Mouse (Mus musculus): Measurements from ENCODE around the gene Olfr1008.
"Not testable (repeated sequence)": the region's sequence is repeated elsewhere in the genome, so short reads cannot be mapped to it uniquely, and the experiment has no call there.

Olfr1008 gene

DNA sequence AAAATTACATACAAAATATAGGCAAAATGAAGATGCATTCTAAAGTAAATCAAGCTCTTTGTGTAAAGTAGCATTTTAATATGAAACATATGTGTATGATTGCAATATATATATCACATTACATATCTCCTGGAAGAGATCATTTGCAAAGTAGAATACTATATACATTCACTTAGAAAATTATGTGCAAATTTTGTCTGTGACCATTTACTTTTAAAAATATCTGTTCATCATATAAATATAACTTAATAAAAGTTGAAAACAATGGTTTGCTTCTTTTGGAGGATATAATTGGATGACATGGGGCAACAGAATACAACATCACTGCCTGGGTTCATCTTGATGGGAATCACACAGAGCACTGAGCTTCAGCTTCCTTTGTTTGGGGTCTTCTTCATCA, at the start of gene Olfr1008:
TSS of gene Olfr1008 (plus strand) at position 301 of the 400 bp plus-strand sequence.
- DNase-seq (ENCODE audit: low spot score in 2 of 2), result no peak

DNA sequence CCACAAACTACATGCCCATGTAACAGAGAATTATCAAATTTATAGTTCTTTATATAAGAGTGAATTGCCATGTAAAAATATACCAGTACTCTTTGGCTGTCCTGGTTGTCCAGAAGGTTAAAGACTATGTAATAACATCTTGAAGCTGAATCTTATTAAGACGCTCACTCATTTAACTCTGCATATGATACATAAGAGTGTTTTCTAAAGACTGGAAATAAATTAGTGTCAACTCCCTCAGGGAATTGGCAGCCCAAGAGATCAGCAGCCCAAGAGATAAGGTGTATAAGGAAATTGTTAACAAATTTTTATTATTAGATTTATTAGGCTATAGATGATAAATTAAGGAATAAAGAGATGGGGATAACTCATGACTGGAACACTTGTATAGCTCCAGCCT, 38.6 kb upstream of the Olfr1008 start, which contains the start of gene Olfr1002:
TSS of gene Olfr1002 (minus strand) at position 101 of the 400 bp plus-strand sequence.
- DNase-seq (ENCODE audit: low spot score in 2 of 2), result no peak

DNA sequence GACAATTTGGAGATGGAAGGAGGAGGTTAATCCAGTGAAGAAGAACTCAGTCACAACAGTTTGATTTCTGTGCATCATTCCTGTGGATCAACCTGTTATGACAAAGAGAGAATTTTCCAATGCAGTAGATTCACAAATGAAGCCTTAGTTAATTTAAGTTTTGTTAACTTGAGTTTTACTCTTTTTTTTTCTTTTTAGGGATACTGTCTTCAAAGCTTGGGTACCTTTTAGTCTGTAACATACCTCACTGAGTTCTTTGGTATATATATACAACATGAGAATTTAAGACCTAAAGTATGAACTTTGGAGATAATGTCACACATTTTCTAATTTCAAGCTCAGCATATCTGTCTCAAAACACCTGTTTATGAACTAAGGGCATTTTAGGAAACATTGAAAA, 24.9 kb upstream of the Olfr1008 start, which contains the start of gene Olfr154:
TSS of gene Olfr154 (minus strand) at position 101 of the 400 bp plus-strand sequence.
- not testable (repeated sequence) for DNase-seq (ENCODE audit: low spot score in 2 of 2)

DNA sequence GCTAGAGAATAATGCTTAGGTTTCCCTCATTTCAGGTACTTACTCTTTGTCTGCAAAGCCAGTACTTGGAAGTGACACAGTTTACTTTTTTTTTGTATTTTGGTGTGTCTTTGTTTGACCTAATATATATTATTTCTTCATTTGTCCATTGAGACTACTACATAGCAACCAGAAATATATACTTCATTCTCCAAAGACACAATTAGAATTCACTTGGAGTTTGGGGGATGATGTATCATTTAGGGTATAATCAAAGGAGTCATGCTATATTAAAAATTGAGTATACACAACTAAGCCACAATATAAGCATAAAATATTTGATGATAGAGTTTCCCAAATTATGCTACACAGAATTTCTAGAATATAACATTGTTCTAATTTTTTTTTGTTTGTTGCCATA, 10.6 kb upstream of the Olfr1008 start, which contains the start of gene Olfr1006:
TSS of gene Olfr1006 (minus strand) at position 101 of the 400 bp plus-strand sequence.
- no peak for DNase-seq (ENCODE audit: low spot score in 2 of 2)

DNA sequence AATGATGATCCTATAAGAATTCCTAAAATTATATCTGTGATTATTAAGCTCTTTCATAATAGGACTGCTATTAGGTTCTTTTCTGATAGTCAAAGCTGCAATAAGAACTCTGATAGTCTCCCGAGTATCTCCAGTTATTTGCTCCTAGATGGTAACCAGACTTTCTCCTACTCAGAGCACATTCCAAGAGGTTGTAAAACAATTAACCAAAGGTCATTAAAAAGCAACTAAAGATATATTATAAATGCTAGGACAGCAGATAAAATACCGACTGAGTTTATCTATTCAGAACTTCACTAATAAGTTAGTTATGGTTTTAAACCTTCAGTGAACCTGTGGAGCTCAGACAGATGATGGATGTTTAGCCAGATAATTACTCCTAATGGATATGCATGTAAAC, 21.4 kb downstream of the Olfr1008 start:
- not testable (repeated sequence) for DNase-seq (ENCODE audit: low spot score in 2 of 2)

DNA sequence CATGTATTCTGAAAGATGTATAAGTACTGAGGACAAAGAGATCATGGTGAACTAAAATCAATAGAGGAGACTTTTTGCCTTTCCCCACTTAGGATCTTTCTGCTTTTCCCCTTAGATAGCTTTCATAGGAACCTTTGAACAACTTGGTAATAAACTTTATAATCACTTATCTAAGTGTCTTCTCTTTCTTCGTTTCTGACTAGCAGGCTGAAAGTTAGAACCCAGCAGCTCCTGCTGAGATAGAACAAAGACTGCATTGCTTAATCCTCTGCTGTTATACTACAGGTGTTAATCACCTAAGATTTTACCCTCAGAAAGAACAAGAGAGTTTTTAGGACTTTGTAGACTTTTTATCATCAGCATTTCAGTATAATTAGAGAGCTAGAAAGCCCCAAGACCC, 21.9 kb downstream of the Olfr1008 start:
- no peak for DNase-seq (ENCODE audit: low spot score in 2 of 2)

DNA sequence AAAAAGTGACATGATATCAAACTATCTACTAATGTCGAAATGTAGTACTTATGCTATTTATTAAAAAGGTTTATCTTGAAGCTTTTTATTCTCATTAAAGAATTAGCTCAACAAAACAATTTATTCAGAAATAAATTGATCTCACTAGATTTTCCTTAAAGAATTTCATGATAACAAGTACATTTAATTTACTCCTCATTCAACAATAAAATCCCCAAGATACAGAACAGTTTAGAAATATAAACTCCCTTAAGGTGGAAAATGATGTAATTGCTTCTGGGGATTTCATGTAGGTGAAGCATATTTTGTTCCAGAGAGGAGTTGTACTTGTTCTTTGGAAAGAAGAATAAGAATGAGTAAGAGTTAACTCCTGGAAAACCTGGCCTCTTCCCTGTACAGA, 25.9 kb downstream of the Olfr1008 start, which contains the start of gene Olfr1009:
TSS of gene Olfr1009 (plus strand) at position 301 of the 400 bp plus-strand sequence.
- DNase-seq (ENCODE audit: low spot score in 2 of 2), result no peak

DNA sequence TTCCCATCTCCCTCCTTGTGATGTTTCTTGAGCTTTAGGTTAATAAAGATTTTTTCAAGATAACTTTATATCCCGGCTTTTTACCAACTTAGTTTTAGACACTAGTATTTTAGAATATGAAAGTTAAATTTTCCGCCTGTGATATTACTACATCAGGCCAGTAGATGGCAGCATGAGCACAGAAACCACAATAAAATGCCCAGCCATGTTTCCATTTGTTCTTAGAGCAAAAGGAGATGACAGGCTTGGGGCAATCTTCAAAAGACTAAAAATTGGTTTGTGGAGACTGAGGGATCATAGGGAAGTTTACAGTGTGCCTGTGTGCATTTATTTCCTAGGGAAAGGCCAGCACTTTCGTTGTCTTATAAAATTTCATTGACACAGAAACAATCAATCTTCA, 36.6 kb downstream of the Olfr1008 start:
- DNase-seq (ENCODE audit: low spot score in 2 of 2), result no peak
